Mouse (Mus musculus) forebrain, embryonic 15.5 days (tissue): ENCODE results near the gene Pard3. TPM values are rescaled to one million over a fixed set of nuclear protein-coding genes. Genes with fewer than 3 reads are reported as not detected.

Source experiments
- ATAC-seq: fragments of 200-750 bp; cut with Nextera tagmentation; replicated peaks from 2 replicates; pipeline ENCODE4 v1.8.0; 2017; ENCODE audit warnings: mild to moderate bottlenecking, moderate TSS enrichment, moderate library complexity
- H3K27ac ChIP-seq: fragments of 300-500 bp; sonication (generic); replicated peaks from 2 replicates; pipeline ENCODE4 v1.5.1; 2015; ENCODE audit warnings: mild to moderate bottlenecking, inconsistent platforms
- H3K27me3 ChIP-seq: fragments of 300-500 bp; sonication (generic); 2 replicates; pipeline ENCODE4 v1.6.1; 2015; ENCODE audit warnings: inconsistent platforms
- H3K36me3 ChIP-seq: fragments of 300-500 bp; sonication (generic); 2 replicates; pipeline ENCODE4 v1.6.1; 2015; ENCODE audit warnings: mild to moderate bottlenecking, inconsistent platforms
- H3K4me1 ChIP-seq: fragments of 300-500 bp; sonication (generic); 2 replicates; pipeline ENCODE4 v1.6.1; 2015; ENCODE audit warnings: inconsistent platforms
- H3K4me2 ChIP-seq: fragments of 300-500 bp; sonication (generic); replicated peaks from 2 replicates; pipeline ENCODE4 v1.6.1; 2015; ENCODE audit warnings: mild to moderate bottlenecking, inconsistent platforms
- H3K4me3 ChIP-seq: fragments of 300-500 bp; sonication (generic); 2 replicates; pipeline ENCODE4 v1.5.1; 2015; ENCODE audit warnings: mild to moderate bottlenecking, inconsistent platforms
- H3K9ac ChIP-seq: fragments of 300-500 bp; sonication (generic); replicated peaks from 2 replicates; pipeline ENCODE4 v1.6.1; 2015; ENCODE audit warnings: mild to moderate bottlenecking, inconsistent platforms
- H3K9me3 ChIP-seq: fragments of 300-500 bp; sonication (generic); 2 replicates; pipeline ENCODE4 v1.6.1; 2016; ENCODE audit warnings: inconsistent platforms
- WGBS: fragments of 180-500 bp; shearing (Covaris S2); methylation state at CpG from one replicate; pipeline ENCODE4 v1.1.7; 2015; ENCODE audit warnings: mixed read lengths; 5-methylcytosine and 5-hydroxymethylcytosine counted together
- polyA plus RNA-seq: library from polyadenylated mRNA; unstranded; fragments of >200 nt; fragmentation: Nextera tagmentation; extraction: Ambion mirVana; gene quantifications from 2 replicates; pipeline ENCODE4 v1.2.1, GENCODE M21; 2015

Pard3 gene
- polyA plus RNA-seq, 1 experiment from 2014 or later, result 18.6 TPM

GRCm38 (mm10) chr8:127439392-127440160 is 375.9 kb downstream of the Pard3 start:
- Histone ChIP-seq H3K4me3 (no peak overlapping the region), H3K4me2 (no peak overlapping the region), H3K27me3 (no peaks in the 10 kb centered on the region), H3K36me3 (no peaks in the 10 kb centered on the region), H3K4me1 (peaks cover 24% of the 10 kb centered on the region), H3K27ac (peak overlapping the region; percentile 82), H3K9me3 (no peaks in the 10 kb centered on the region), H3K9ac (no peak overlapping the region)
- ATAC-seq, result peak; percentile 67
- WGBS, result 26% methylated on average over 10 of the region's 10 CpGs

GRCm38 (mm10) chr8:127440161-127440833 is 376.6 kb downstream of the Pard3 start:
- peak overlapping the region; percentile 82 for H3K27ac ChIP-seq
- 75% methylated on average over 9 of the region's 9 CpGs for WGBS
- no peak overlapping the region for H3K9ac ChIP-seq
- no peaks in the 10 kb centered on the region for H3K9me3 ChIP-seq
- H3K36me3 ChIP-seq, result no peaks in the 10 kb centered on the region
- no peak overlapping the region for H3K4me3 ChIP-seq
- no peak for ATAC-seq
- no peaks in the 10 kb centered on the region for H3K27me3 ChIP-seq
- peaks cover 24% of the 10 kb centered on the region for H3K4me1 ChIP-seq
- H3K4me2 ChIP-seq, result no peak overlapping the region

- 87% methylated on average over 6 of the region's 6 CpGs for WGBS
- Histone ChIP-seq H3K27me3 (no peaks in the 10 kb centered on the region), H3K4me2 (no peak overlapping the region), H3K36me3 (no peaks in the 10 kb centered on the region), H3K4me3 (no peak overlapping the region), H3K9ac (no peak overlapping the region), H3K4me1 (peaks cover 24% of the 10 kb centered on the region), H3K9me3 (no peaks in the 10 kb centered on the region), H3K27ac (no peak overlapping the region)
- ATAC-seq, result no peak
These were observed 377.3 kb downstream of the Pard3 start for GRCm38 (mm10) chr8:127440834-127441485.

GRCm38 (mm10) chr8:127447401-127447800 is 383.7 kb downstream of the Pard3 start:
- Histone ChIP-seq H3K4me1 (peaks cover 15% of the 10 kb centered on the region), H3K4me3 (no peak overlapping the region), H3K9ac (no peak overlapping the region), H3K27me3 (no peaks in the 10 kb centered on the region), H3K4me2 (no peak overlapping the region), H3K27ac (no peak overlapping the region), H3K9me3 (no peaks in the 10 kb centered on the region), H3K36me3 (no peaks in the 10 kb centered on the region)
- 91% methylated on average over 1 of the region's 1 CpGs for WGBS
- ATAC-seq, result no peak

GRCm38 (mm10) chr8:127449066-127449840 is 385.6 kb downstream of the Pard3 start:
- no peak overlapping the region for H3K27ac ChIP-seq
- no peak for ATAC-seq
- H3K4me1 ChIP-seq, result peaks cover 20% of the 10 kb centered on the region
- H3K36me3 ChIP-seq, result no peaks in the 10 kb centered on the region
- H3K27me3 ChIP-seq, result no peaks in the 10 kb centered on the region
- no peak overlapping the region for H3K9ac ChIP-seq
- no peak overlapping the region for H3K4me2 ChIP-seq
- WGBS, result 96% methylated on average over 6 of the region's 6 CpGs
- no peaks in the 10 kb centered on the region for H3K9me3 ChIP-seq
- no peak overlapping the region for H3K4me3 ChIP-seq

- Histone ChIP-seq H3K9me3 (no peaks in the 10 kb centered on the region), H3K36me3 (no peaks in the 10 kb centered on the region), H3K4me1 (peaks cover 20% of the 10 kb centered on the region), H3K27me3 (no peaks in the 10 kb centered on the region), H3K4me3 (no peak overlapping the region), H3K9ac (no peak overlapping the region), H3K4me2 (0 out of 2 replicates have a peak overlapping the region, but pooled peaks have one; percentile 1), H3K27ac (no peak overlapping the region)
- peak; percentile 85 for ATAC-seq
- 9% methylated on average over 14 of the region's 14 CpGs for WGBS
These were observed 387.4 kb downstream of the Pard3 start for GRCm38 (mm10) chr8:127450954-127451668.

GRCm38 (mm10) chr8:127452364-127452763 is 388.7 kb downstream of the Pard3 start:
- peaks cover 20% of the 10 kb centered on the region for H3K4me1 ChIP-seq
- 47% methylated on average over 6 of the region's 6 CpGs for WGBS
- H3K27ac ChIP-seq, result peak overlapping the region; percentile 44
- no peak overlapping the region for H3K4me3 ChIP-seq
- H3K27me3 ChIP-seq, result no peaks in the 10 kb centered on the region
- H3K36me3 ChIP-seq, result no peaks in the 10 kb centered on the region
- no peaks in the 10 kb centered on the region for H3K9me3 ChIP-seq
- no peak overlapping the region for H3K9ac ChIP-seq
- no peak overlapping the region for H3K4me2 ChIP-seq
- ATAC-seq, result peak; percentile 54; the same call in 1 of the 2 replicates

GRCm38 (mm10) chr8:127457901-127458300 is 394.2 kb downstream of the Pard3 start:
- no peaks in the 10 kb centered on the region for H3K27me3 ChIP-seq
- WGBS, result 66% methylated on average over 3 of the region's 3 CpGs
- H3K36me3 ChIP-seq, result no peaks in the 10 kb centered on the region
- no peak overlapping the region for H3K4me3 ChIP-seq
- ATAC-seq, result no peak
- 0 out of 2 replicates have a peak, but pooled peaks cover under 1% of the 10 kb centered on the region for H3K4me1 ChIP-seq
- no peaks in the 10 kb centered on the region for H3K9me3 ChIP-seq
- H3K9ac ChIP-seq, result no peak overlapping the region
- no peak overlapping the region for H3K27ac ChIP-seq
- no peak overlapping the region for H3K4me2 ChIP-seq

- Histone ChIP-seq H3K9ac (no peak overlapping the region), H3K9me3 (no peaks in the 10 kb centered on the region), H3K27ac (no peak overlapping the region), H3K27me3 (no peaks in the 10 kb centered on the region), H3K4me3 (no peak overlapping the region), H3K4me1 (peaks cover 9% of the 10 kb centered on the region), H3K36me3 (no peaks in the 10 kb centered on the region), H3K4me2 (no peak overlapping the region)
- no peak for ATAC-seq
- 85% methylated on average over 3 of the region's 3 CpGs for whole genome bisulfite sequencing
These were observed 397.5 kb downstream of the Pard3 start for GRCm38 (mm10) chr8:127461173-127461572.

- 79% methylated on average over 2 of the region's 2 CpGs for WGBS
- no peaks in the 10 kb centered on the region for H3K36me3 ChIP-seq
- ATAC-seq, result no peak
- no peaks in the 10 kb centered on the region for H3K9me3 ChIP-seq
- H3K4me1 ChIP-seq, result peaks cover 9% of the 10 kb centered on the region
- H3K27me3 ChIP-seq, result no peaks in the 10 kb centered on the region
- H3K4me3 ChIP-seq, result no peak overlapping the region
- H3K27ac ChIP-seq, result no peak overlapping the region
- no peak overlapping the region for H3K9ac ChIP-seq
- H3K4me2 ChIP-seq, result no peak overlapping the region
These were observed 398.8 kb downstream of the Pard3 start for GRCm38 (mm10) chr8:127462378-127462935.

- no peak overlapping the region for H3K27ac ChIP-seq
- no peak overlapping the region for H3K9ac ChIP-seq
- WGBS, result 92% methylated on average over 1 of the region's 1 CpGs
These were observed 400.6 kb downstream of the Pard3 start for GRCm38 (mm10) chr8:127464300-127464699.

More at GRCm38 (mm10) chr8:127464300-127464699, 400.6 kb downstream of the Pard3 start:
- Histone ChIP-seq H3K4me3 (no peak overlapping the region), H3K36me3 (no peaks in the 10 kb centered on the region), H3K4me2 (no peak overlapping the region), H3K27me3 (no peaks in the 10 kb centered on the region), H3K4me1 (peaks cover 9% of the 10 kb centered on the region), H3K9me3 (no peaks in the 10 kb centered on the region)
- ATAC-seq, result no peak
